Mouse (Mus musculus): ENCODE results near the gene Eml5.

The Eml5 gene

GRCm38 (mm10) chr12:98834879-98835278 lies 66.4 kb downstream of the Eml5 start:
- DNase-seq (ENCODE audit: extremely low read depth, low read depth), result no peak

GRCm38 (mm10) chr12:98833901-98834300 lies 67.4 kb downstream of the Eml5 start:
- no peak for DNase-seq (ENCODE audit: extremely low read depth, low read depth)

- no peak for DNase-seq (ENCODE audit: extremely low read depth, low read depth)
These were observed 68.2 kb downstream of the Eml5 start for GRCm38 (mm10) chr12:98832929-98833598.

- no peak for DNase-seq (ENCODE audit: extremely low read depth, low read depth)
These were observed 70.2 kb downstream of the Eml5 start for GRCm38 (mm10) chr12:98831122-98831521.

GRCm38 (mm10) chr12:98820781-98821180 lies 80.5 kb downstream of the Eml5 start:
- DNase-seq (ENCODE audit: extremely low read depth, low read depth), result no peak

- no peak for DNase-seq (ENCODE audit: extremely low read depth, low read depth)
These were observed 97.1 kb downstream of the Eml5 start for GRCm38 (mm10) chr12:98804078-98804748.

GRCm38 (mm10) chr12:98802245-98802644 lies 99.0 kb downstream of the Eml5 start:
- no peak for DNase-seq (ENCODE audit: extremely low read depth, low read depth)

- peak; percentile 52 for DNase-seq (ENCODE audit: extremely low read depth, low read depth)
These were observed 101.0 kb downstream of the Eml5 start for GRCm38 (mm10) chr12:98800334-98800733.

- DNase-seq (ENCODE audit: extremely low read depth, low read depth), result no peak
These were observed 105.5 kb downstream of the Eml5 start for GRCm38 (mm10) chr12:98795731-98796318.

GRCm38 (mm10) chr12:98784251-98784650 lies 117.0 kb downstream of the Eml5 start:
- no peak for DNase-seq (ENCODE audit: extremely low read depth, low read depth)

- peak; percentile 18 for DNase-seq (ENCODE audit: extremely low read depth, low read depth)
These were observed 122.1 kb downstream of the Eml5 start for GRCm38 (mm10) chr12:98779148-98779547.

- no peak for DNase-seq (ENCODE audit: extremely low read depth, low read depth)
These were observed 123.8 kb downstream of the Eml5 start for GRCm38 (mm10) chr12:98777509-98777908.

- no peak for DNase-seq (ENCODE audit: extremely low read depth, low read depth)
These were observed 135.0 kb downstream of the Eml5 start for GRCm38 (mm10) chr12:98766241-98766640.

GRCm38 (mm10) chr12:98759700-98760099 lies 141.6 kb downstream of the Eml5 start:
- DNase-seq (ENCODE audit: extremely low read depth, low read depth), result no peak

GRCm38 (mm10) chr12:98757636-98758035 lies 143.6 kb downstream of the Eml5 start:
- DNase-seq (ENCODE audit: extremely low read depth, low read depth), result no peak

GRCm38 (mm10) chr12:98747380-98747753 lies 153.9 kb downstream of the Eml5 start:
- peak; percentile 30 for DNase-seq (ENCODE audit: extremely low read depth, low read depth)

GRCm38 (mm10) chr12:98746746-98747379 lies 154.4 kb downstream of the Eml5 start, which contains the start of gene Zc3h14:
Gene Zc3h14, plus strand, starts transcription at chr12:98746964.
- peak; percentile 77 for DNase-seq (ENCODE audit: extremely low read depth, low read depth)

GRCm38 (mm10) chr12:98746131-98746530 lies 155.2 kb downstream of the Eml5 start:
- DNase-seq (ENCODE audit: extremely low read depth, low read depth), result peak; percentile 79

GRCm38 (mm10) chr12:98745626-98746025 lies 155.7 kb downstream of the Eml5 start:
- no peak for DNase-seq (ENCODE audit: extremely low read depth, low read depth)

GRCm38 (mm10) chr12:98741011-98741501 lies 160.2 kb downstream of the Eml5 start:
- no peak for DNase-seq (ENCODE audit: extremely low read depth, low read depth)

GRCm38 (mm10) chr12:98737801-98738350 lies 163.4 kb downstream of the Eml5 start:
- no peak for DNase-seq (ENCODE audit: extremely low read depth, low read depth)

Data from MEL-GATA-1-ER (cell line).